Mouse (Mus musculus) heart, embryonic 12.5 days (tissue): Measurements from ENCODE around the gene Mov10l1. TPM values are rescaled to one million over a fixed set of nuclear protein-coding genes. Genes with fewer than 3 reads are reported as not detected.
A peak's percentile ranks its signal among the peaks of the same experiment; 100 is the strongest.

Experiments
- ATAC-seq: fragments of 200-750 bp; cut with Nextera tagmentation; 2 replicates; pipeline ENCODE4 v1.8.0; 2017; ENCODE audit warnings: moderate TSS enrichment, moderate library complexity; ENCODE audit not compliant: insufficient number of reproducible peaks, low FRiP score
- H3K27ac ChIP-seq: fragments of 300-500 bp; sonication (generic); 2 replicates; pipeline ENCODE4 v1.5.1; 2016; ENCODE audit warnings: mild to moderate bottlenecking, moderate library complexity; ENCODE audit not compliant: poor library complexity, severe bottlenecking
- H3K27me3 ChIP-seq: fragments of 300-500 bp; sonication (generic); replicated peaks from 2 replicates; pipeline ENCODE4 v1.6.1; 2016; ENCODE audit warnings: mild to moderate bottlenecking, moderate library complexity
- H3K36me3 ChIP-seq: fragments of 300-500 bp; sonication (generic); 2 replicates; pipeline ENCODE4 v1.6.1; 2016; ENCODE audit warnings: mild to moderate bottlenecking, moderate library complexity
- H3K4me1 ChIP-seq: fragments of 300-500 bp; sonication (generic); replicated peaks from 2 replicates; pipeline ENCODE4 v1.6.1; 2016; ENCODE audit warnings: mild to moderate bottlenecking
- H3K4me2 ChIP-seq: fragments of 300-500 bp; sonication (generic); 2 replicates; pipeline ENCODE4 v1.6.1; 2016; ENCODE audit warnings: mild to moderate bottlenecking, moderate library complexity
- H3K4me3 ChIP-seq: fragments of 300-500 bp; sonication (generic); 2 replicates; pipeline ENCODE4 v1.5.1; 2016; ENCODE audit warnings: mild to moderate bottlenecking
- H3K9ac ChIP-seq: fragments of 300-500 bp; sonication (generic); 2 replicates; pipeline ENCODE4 v1.6.1; 2016; ENCODE audit warnings: mild to moderate bottlenecking, moderate library complexity
- H3K9me3 ChIP-seq: fragments of 300-500 bp; sonication (generic); replicated peaks from 2 replicates; pipeline ENCODE4 v1.6.1; 2016; ENCODE audit warnings: mild to moderate bottlenecking, moderate library complexity
- WGBS: fragments of 180-500 bp; shearing (Covaris S2); methylation state at CpG from one replicate; pipeline ENCODE4 v1.1.7; 2016; 5-methylcytosine and 5-hydroxymethylcytosine counted together
- polyA plus RNA-seq: library from polyadenylated mRNA; unstranded; fragments of >200 nt; fragmentation: Nextera tagmentation; extraction: Ambion mirVana; gene quantifications from 2 replicates; pipeline ENCODE4 v1.2.1, GENCODE M21; 2016

The Mov10l1 gene
- polyA plus RNA-seq, 1 experiment from 2014 or later: 56.9 TPM

DNA sequence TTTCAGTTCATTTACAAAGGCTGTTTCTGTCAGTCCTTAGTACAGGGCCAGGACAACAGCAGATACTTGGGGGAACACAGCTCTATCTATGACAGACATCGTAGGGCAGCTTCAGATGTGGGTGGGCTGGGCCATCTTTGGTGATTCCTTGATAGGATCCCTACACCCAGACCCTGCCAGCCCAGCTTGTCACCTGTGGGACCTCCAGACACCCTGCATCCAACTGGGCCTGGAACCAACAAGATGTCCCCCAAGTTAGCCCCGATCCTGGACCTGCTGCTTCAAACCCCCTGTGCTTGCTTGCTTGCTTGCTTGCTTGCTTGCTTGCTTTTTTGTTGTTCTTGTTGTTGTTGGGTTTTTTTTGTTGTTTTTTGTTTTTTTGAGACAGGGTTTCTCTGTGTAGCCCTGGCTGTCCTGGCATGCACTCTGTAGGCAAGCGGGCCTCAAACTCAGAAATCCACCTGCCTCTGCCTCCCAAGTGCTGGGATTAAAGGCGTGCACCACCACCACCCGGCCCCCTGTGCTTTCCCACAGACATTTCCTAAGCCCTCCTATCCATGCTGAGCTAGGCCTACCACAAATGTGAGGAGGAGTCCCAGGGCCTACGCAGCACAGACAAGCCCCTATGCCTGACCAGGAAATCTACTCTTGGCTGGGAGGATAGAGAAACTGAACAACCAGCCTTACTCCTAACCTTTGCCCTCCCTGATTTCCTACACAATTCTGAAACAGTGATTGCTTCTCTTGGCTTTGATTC lies 79.2 kb downstream of the Mov10l1 start:
- Histone ChIP-seq H3K27me3 (peaks cover 76% of the 10 kb centered on the region), H3K9ac (no peak overlapping the region), H3K27ac (no peak overlapping the region), H3K4me3 (no peak overlapping the region), H3K36me3 (no peaks in the 10 kb centered on the region), H3K4me1 (peaks cover 13% of the 10 kb centered on the region), H3K9me3 (no peaks in the 10 kb centered on the region), H3K4me2 (no peak overlapping the region)
- 83% methylated on average over 6 of the region's 6 CpGs for WGBS
- no peak for ATAC-seq

GRCm38 (mm10) chr15:89062518-89062910 lies 79.8 kb downstream of the Mov10l1 start:
- no peak overlapping the region for H3K9ac ChIP-seq
- ATAC-seq: no peak
- H3K9me3 ChIP-seq: no peaks in the 10 kb centered on the region
- H3K4me3 ChIP-seq: no peak overlapping the region
- peaks cover 18% of the 10 kb centered on the region for H3K4me1 ChIP-seq
- no peak overlapping the region for H3K4me2 ChIP-seq
- peaks cover 78% of the 10 kb centered on the region for H3K27me3 ChIP-seq
- no peaks in the 10 kb centered on the region for H3K36me3 ChIP-seq
- H3K27ac ChIP-seq: no peak overlapping the region
- WGBS: 75% methylated on average over 5 of the region's 5 CpGs

GRCm38 (mm10) chr15:89063001-89063400 lies 80.3 kb downstream of the Mov10l1 start:
- Histone ChIP-seq H3K4me1 (peaks cover 19% of the 10 kb centered on the region), H3K27ac (no peak overlapping the region), H3K9ac (no peak overlapping the region), H3K27me3 (peaks cover 79% of the 10 kb centered on the region), H3K4me2 (no peak overlapping the region), H3K9me3 (no peaks in the 10 kb centered on the region), H3K4me3 (no peak overlapping the region), H3K36me3 (no peaks in the 10 kb centered on the region)
- 65% methylated on average over 7 of the region's 7 CpGs for WGBS
- ATAC-seq: no peak

- ATAC-seq: no peak
- 68% methylated on average over 6 of the region's 6 CpGs for WGBS
- Histone ChIP-seq H3K9me3 (no peaks in the 10 kb centered on the region), H3K36me3 (no peaks in the 10 kb centered on the region), H3K27me3 (peaks cover 79% of the 10 kb centered on the region), H3K4me1 (peaks cover 21% of the 10 kb centered on the region), H3K9ac (no peak overlapping the region), H3K4me2 (no peak overlapping the region), H3K4me3 (no peak overlapping the region), H3K27ac (no peak overlapping the region)
These were observed 80.8 kb downstream of the Mov10l1 start for GRCm38 (mm10) chr15:89063536-89063935.

GRCm38 (mm10) chr15:89064891-89065290 lies 82.2 kb downstream of the Mov10l1 start:
- peaks cover 89% of the 10 kb centered on the region for H3K27me3 ChIP-seq

DNA sequence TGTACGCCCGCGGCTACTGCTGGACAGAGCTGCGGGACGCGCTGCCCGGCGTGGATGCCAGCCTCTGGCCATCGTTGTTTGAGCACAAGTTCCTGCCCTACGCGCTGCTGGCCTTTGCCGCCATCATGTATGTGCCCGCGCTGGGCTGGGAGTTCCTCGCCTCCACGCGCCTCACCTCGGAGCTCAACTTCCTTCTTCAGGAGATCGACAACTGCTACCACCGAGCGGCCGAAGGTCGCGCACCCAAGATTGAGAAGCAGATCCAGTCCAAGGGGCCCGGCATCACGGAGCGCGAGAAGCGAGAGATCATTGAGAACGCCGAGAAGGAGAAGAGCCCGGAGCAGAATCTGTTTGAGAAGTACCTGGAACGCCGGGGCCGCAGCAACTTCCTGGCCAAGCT lies 84.9 kb downstream of the Mov10l1 start:
- ATAC-seq: no peak
- Histone ChIP-seq H3K27ac (no peak overlapping the region), H3K4me1 (peaks cover 16% of the 10 kb centered on the region), H3K4me2 (peak overlapping the region; percentile 64), H3K27me3 (peaks cover 73% of the 10 kb centered on the region), H3K4me3 (peak overlapping the region; percentile 33), H3K9me3 (no peaks in the 10 kb centered on the region), H3K9ac (0 out of 2 replicates have a peak overlapping the region, but pooled peaks have one; percentile 6), H3K36me3 (no peaks in the 10 kb centered on the region)
- 22% methylated on average over 35 of the region's 35 CpGs for WGBS

More at GRCm38 (mm10) chr15:89064891-89065290, 82.2 kb downstream of the Mov10l1 start:
- no peak overlapping the region for H3K4me3 ChIP-seq
- H3K9ac ChIP-seq: no peak overlapping the region
- peaks cover 17% of the 10 kb centered on the region for H3K4me1 ChIP-seq
- ATAC-seq: no peak
- H3K4me2 ChIP-seq: no peak overlapping the region
- WGBS: 82% methylated on average over 5 of the region's 5 CpGs
- H3K9me3 ChIP-seq: no peaks in the 10 kb centered on the region
- H3K36me3 ChIP-seq: no peaks in the 10 kb centered on the region
- H3K27ac ChIP-seq: no peak overlapping the region

DNA sequence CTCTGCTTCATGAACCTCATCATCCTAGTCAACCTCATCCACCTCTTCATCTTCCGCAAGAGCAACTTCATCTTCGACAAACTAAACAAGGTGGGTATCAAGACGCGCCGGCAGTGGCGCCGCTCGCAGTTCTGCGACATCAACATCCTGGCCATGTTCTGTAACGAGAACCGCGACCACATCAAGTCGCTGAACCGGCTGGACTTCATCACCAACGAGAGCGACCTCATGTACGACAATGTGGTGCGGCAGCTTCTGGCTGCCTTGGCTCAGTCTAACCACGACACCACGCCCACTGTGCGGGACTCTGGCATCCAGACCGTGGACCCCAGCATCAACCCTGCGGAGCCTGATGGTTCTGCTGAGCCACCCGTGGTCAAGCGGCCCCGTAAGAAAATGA lies 85.5 kb downstream of the Mov10l1 start:
- 30% methylated on average over 26 of the region's 26 CpGs for WGBS
- ATAC-seq: no peak
- Histone ChIP-seq H3K9me3 (no peaks in the 10 kb centered on the region), H3K4me1 (peaks cover 22% of the 10 kb centered on the region), H3K27me3 (peaks cover 67% of the 10 kb centered on the region), H3K27ac (no peak overlapping the region), H3K4me2 (peak overlapping the region; percentile 64; the same call in 1 of the 2 replicates), H3K36me3 (no peaks in the 10 kb centered on the region), H3K4me3 (peak overlapping the region; percentile 33; the same call in 1 of the 2 replicates), H3K9ac (no peak overlapping the region)

GRCm38 (mm10) chr15:89069336-89069840 lies 86.7 kb downstream of the Mov10l1 start:
- peak overlapping the region; percentile 16; the same call in 1 of the 2 replicates for H3K9ac ChIP-seq
- H3K27ac ChIP-seq: no peak overlapping the region
- H3K36me3 ChIP-seq: no peaks in the 10 kb centered on the region
- H3K27me3 ChIP-seq: peaks cover 56% of the 10 kb centered on the region
- peaks cover 32% of the 10 kb centered on the region for H3K4me1 ChIP-seq
- no peaks in the 10 kb centered on the region for H3K9me3 ChIP-seq
- H3K4me2 ChIP-seq: no peak overlapping the region
- no peak overlapping the region for H3K4me3 ChIP-seq
- ATAC-seq: no peak
- 76% methylated on average over 19 of the region's 19 CpGs for WGBS

- no peaks in the 10 kb centered on the region for H3K36me3 ChIP-seq
- no peak overlapping the region for H3K4me2 ChIP-seq
- peaks cover 41% of the 10 kb centered on the region for H3K4me1 ChIP-seq
- no peak overlapping the region for H3K4me3 ChIP-seq
- peaks cover 48% of the 10 kb centered on the region for H3K27me3 ChIP-seq
- 73% methylated on average over 24 of the region's 24 CpGs for WGBS
- no peak overlapping the region for H3K27ac ChIP-seq
- H3K9ac ChIP-seq: no peak overlapping the region
- ATAC-seq: no peak
- no peaks in the 10 kb centered on the region for H3K9me3 ChIP-seq
These were observed 87.9 kb downstream of the Mov10l1 start for GRCm38 (mm10) chr15:89070606-89071005.

DNA sequence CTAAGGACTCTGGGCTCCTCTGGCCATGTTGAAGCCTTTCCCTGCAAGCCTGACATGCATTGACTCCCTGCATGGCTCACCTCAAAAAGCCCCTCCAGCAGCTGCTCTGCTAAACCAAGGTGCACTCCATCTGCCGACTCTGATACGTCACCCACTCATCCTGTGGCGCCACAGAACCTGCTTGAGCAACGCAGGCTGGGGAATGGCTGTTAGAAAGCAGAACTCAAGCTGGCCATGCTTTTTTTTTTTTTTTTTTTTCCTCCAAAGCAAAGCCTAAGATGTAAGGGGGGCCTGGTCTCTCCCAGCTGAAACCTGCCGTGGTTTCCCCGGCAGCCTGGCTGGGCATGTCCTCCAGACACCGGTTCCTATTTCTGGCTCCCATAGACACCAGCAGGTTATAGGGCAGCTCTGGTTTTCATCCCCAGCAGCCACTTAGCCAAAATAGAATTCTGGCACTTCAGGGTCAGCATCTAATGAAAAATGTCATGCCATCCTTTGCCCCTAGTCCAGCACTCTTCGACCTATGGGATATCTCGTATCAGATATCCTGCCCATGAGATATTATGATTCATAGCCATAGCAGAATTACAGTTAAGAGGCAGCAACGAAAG lies 91.4 kb downstream of the Mov10l1 start:
- peak overlapping the region; percentile 93 for H3K27ac ChIP-seq
- no peak for ATAC-seq
- 39% methylated on average over 10 of the region's 10 CpGs for WGBS

More for the DNA sequence above, 91.4 kb downstream of the Mov10l1 start:
- Histone ChIP-seq H3K4me1 (peaks cover 54% of the 10 kb centered on the region), H3K4me3 (no peak overlapping the region), H3K9ac (peak overlapping the region; percentile 37; the same call in 1 of the 2 replicates), H3K36me3 (no peaks in the 10 kb centered on the region), H3K27me3 (peaks cover 14% of the 10 kb centered on the region), H3K9me3 (no peaks in the 10 kb centered on the region), H3K4me2 (peak overlapping the region; percentile 86)
